Mouse (Mus musculus) liver, embryonic 14.5 days (tissue): ENCODE measurements around the gene 2410004B18Rik. TPM values are rescaled to one million over a fixed set of nuclear protein-coding genes. Genes with fewer than 3 reads are reported as not detected.

ENCODE experiments used
- ATAC-seq: fragments of 200-750 bp; cut with Nextera tagmentation; 2 replicates; pipeline ENCODE4 v1.8.0; 2017; ENCODE audit warnings: moderate number of reproducible peaks, mild to moderate bottlenecking, moderate library complexity; ENCODE audit not compliant: insufficient read depth
- DNase-seq, 3 experiments: peaks; one replicate each; pipeline ENCODE4 v3.0.0-alpha.2; 2012 to 2013; ENCODE audit warnings: low read depth in 3 of 3, low spot score in 3 of 3
- H3K27ac ChIP-seq: fragments of 300-500 bp; sonication (generic); 2 replicates; pipeline ENCODE4 v1.5.1; 2014; ENCODE audit warnings: moderate library complexity, mild to moderate bottlenecking, control low read depth, inconsistent platforms
- H3K27me3 ChIP-seq: fragments of 300-500 bp; sonication (generic); 2 replicates; pipeline ENCODE4 v1.6.1; 2014; ENCODE audit warnings: mild to moderate bottlenecking, low read length, moderate library complexity; ENCODE audit not compliant: control insufficient read depth, insufficient read depth
- H3K36me3 ChIP-seq: fragments of 300-500 bp; sonication (generic); replicated peaks from 2 replicates; pipeline ENCODE4 v1.6.1; 2014; ENCODE audit warnings: low read depth; ENCODE audit not compliant: control insufficient read depth, insufficient read depth
- H3K4me1 ChIP-seq, 2 experiments: fragments of 200-500 bp in 1 of 2; fragments of 300-500 bp in 1 of 2; sonication (generic) in 1 of 2; replicated peaks; 2 replicates each; pipeline ENCODE4 v1.6.1; 2012 to 2014; ENCODE audit warnings: antibody characterized with exemption in 1 of 2, inconsistent platforms in 1 of 2, low read length in 1 of 2; ENCODE audit not compliant: control insufficient read depth in 2 of 2, insufficient read depth in 2 of 2
- H3K4me2 ChIP-seq: fragments of 300-500 bp; sonication (generic); 2 replicates; pipeline ENCODE4 v1.6.1; 2014; ENCODE audit warnings: low read depth, mild to moderate bottlenecking, control low read depth, moderate library complexity
- H3K4me3 ChIP-seq, 2 experiments: fragments of 200-500 bp in 1 of 2; fragments of 300-500 bp in 1 of 2; sonication (generic) in 1 of 2; 2 replicates each; pipeline ENCODE4 v1.5.1; 2012 to 2014; ENCODE audit warnings: low read depth in 2 of 2, low read length in 2 of 2, mild to moderate bottlenecking in 2 of 2, control low read depth in 1 of 2, inconsistent platforms in 1 of 2, moderate library complexity in 1 of 2; ENCODE audit not compliant: insufficient read depth in 1 of 2
- H3K9ac ChIP-seq: fragments of 300-500 bp; sonication (generic); replicated peaks from 2 replicates; pipeline ENCODE4 v1.6.1; 2014; ENCODE audit warnings: mild to moderate bottlenecking, control low read depth, moderate library complexity
- H3K9me3 ChIP-seq: fragments of 300-500 bp; sonication (generic); 2 replicates; pipeline ENCODE4 v1.6.1; 2016; ENCODE audit warnings: low read length, mixed read lengths; ENCODE audit not compliant: control insufficient read depth
- CTCF ChIP-seq: IDR thresholded peaks from 2 replicates; pipeline ENCODE4 v1.5.1; 2016; ENCODE audit warnings: antibody characterized with exemption, low read depth, control low read depth
- EP300 ChIP-seq: IDR thresholded peaks from 2 replicates; pipeline ENCODE4 v1.6.1; 2016; ENCODE audit warnings: antibody characterized with exemption, low read depth
- WGBS: fragments of 180-500 bp; shearing (Covaris S2); extraction: QIAGEN DNeasy Blood & Tissue Kit; methylation state at CpG from one replicate; pipeline ENCODE4 v1.1.7; 2014; ENCODE audit not compliant: insufficient replicate concordance; 5-methylcytosine and 5-hydroxymethylcytosine counted together
- polyA plus RNA-seq, 2 experiments: library from polyadenylated mRNA; depleted of rRNA in 1 of 2; stranded (reverse) in 1 of 2; unstranded in 1 of 2; fragments of >200 nt; fragmentation: Nextera tagmentation in 1 of 2; extraction: Ambion mirVana in 1 of 2; gene quantifications; 2 replicates each; pipeline versions ENCODE4 v1.2.1 to v1.2.3; 2012 to 2014

2410004B18Rik gene
- polyA plus RNA-seq, 2 experiments = 7.8 to 17.4 TPM

GRCm38 (mm10) chr3:145952945-145953344 lies 15.1 kb downstream of the 2410004B18Rik start:
- WGBS = 7% methylated on average over 7 of the region's 7 CpGs
- ATAC-seq (peak; percentile 22; the same call in 1 of the 2 replicates), DNase-seq (no peak)
- Histone ChIP-seq H3K27ac (no peak overlapping the region), H3K9ac (no peak overlapping the region), H3K27me3 (no peaks in the 10 kb centered on the region), H3K36me3 (no peaks in the 10 kb centered on the region), H3K4me1 (peaks cover 4 to 30% of the 10 kb centered on the region in 2 experiments; a peak in 3 of 4 replicates), H3K4me3 (no peak overlapping the region), H3K4me2 (no peak overlapping the region), H3K9me3 (no peaks in the 10 kb centered on the region)
- TF ChIP-seq CTCF (no peak), EP300 (peak; percentile 28; the same call in 1 of the 2 replicates)

GRCm38 (mm10) chr3:145953411-145953810 lies 15.6 kb downstream of the 2410004B18Rik start:
- Histone ChIP-seq H3K4me3 (no peak overlapping the region), H3K4me2 (no peak overlapping the region), H3K9me3 (no peaks in the 10 kb centered on the region), H3K27ac (no peak overlapping the region), H3K27me3 (no peaks in the 10 kb centered on the region), H3K4me1 (peaks cover 4 to 30% of the 10 kb centered on the region in 2 experiments; a peak in 3 of 4 replicates), H3K36me3 (no peaks in the 10 kb centered on the region), H3K9ac (no peak overlapping the region)
- TF ChIP-seq EP300 = no peak
- TF ChIP-seq CTCF = no peak
- no peak for ATAC-seq
- WGBS = 55% methylated on average over 2 of the region's 2 CpGs
- no peak for DNase-seq

GRCm38 (mm10) chr3:145959824-145960223 lies 22.0 kb downstream of the 2410004B18Rik start:
- Histone ChIP-seq H3K27me3 (peaks cover 9% of the 10 kb centered on the region; the same call in 1 of the 2 replicates), H3K4me1 (peaks cover 5 to 14% of the 10 kb centered on the region in 2 experiments; a peak in 3 of 4 replicates), H3K4me2 (no peak overlapping the region), H3K9ac (no peak overlapping the region), H3K9me3 (no peaks in the 10 kb centered on the region), H3K4me3 (no peak overlapping the region), H3K27ac (no peak overlapping the region), H3K36me3 (no peaks in the 10 kb centered on the region)
- ATAC-seq (no peak), DNase-seq (no peak)
- no peak for TF ChIP-seq CTCF
- TF ChIP-seq EP300 = no peak
- 34% methylated on average over 1 of the region's 1 CpGs for WGBS

GRCm38 (mm10) chr3:145962411-145962810 lies 24.6 kb downstream of the 2410004B18Rik start:
- Histone ChIP-seq H3K27me3 (peaks cover 9% of the 10 kb centered on the region; the same call in 1 of the 2 replicates), H3K4me1 (peaks cover 5 to 16% of the 10 kb centered on the region in 2 experiments; a peak in 3 of 4 replicates), H3K27ac (no peak overlapping the region), H3K9me3 (no peaks in the 10 kb centered on the region), H3K4me3 (no peak overlapping the region), H3K4me2 (no peak overlapping the region), H3K36me3 (no peaks in the 10 kb centered on the region), H3K9ac (no peak overlapping the region)
- TF ChIP-seq EP300 (no peak), CTCF (no peak)
- DNase-seq = no peak
- 45% methylated on average over 9 of the region's 9 CpGs for WGBS
- ATAC-seq = no peak

- TF ChIP-seq EP300 = no peak
- no peak for TF ChIP-seq CTCF
- DNase-seq (no peak), ATAC-seq (peak; percentile 30; the same call in 1 of the 2 replicates)
- Histone ChIP-seq H3K27me3 (peaks cover 9% of the 10 kb centered on the region; the same call in 1 of the 2 replicates), H3K4me1 (peaks cover 5 to 16% of the 10 kb centered on the region in 2 experiments; a peak in 3 of 4 replicates), H3K27ac (no peak overlapping the region), H3K4me3 (no peak overlapping the region), H3K9me3 (no peaks in the 10 kb centered on the region), H3K36me3 (no peaks in the 10 kb centered on the region), H3K9ac (no peak overlapping the region), H3K4me2 (peak overlapping the region; percentile 47)
- 17% methylated on average over 31 of the region's 31 CpGs for WGBS
These were observed 25.5 kb downstream of the 2410004B18Rik start for GRCm38 (mm10) chr3:145963101-145964017.
